Mouse (Mus musculus) lung, adult 2 months (tissue): ENCODE data around the gene Lcn2.

Experiments used
- CTCF ChIP-seq: fragments of 200-500 bp; IDR thresholded peaks from 2 replicates; pipeline ENCODE4 v1.5.1; 2011; ENCODE audit warnings: mild to moderate bottlenecking, low read length, control low read depth; ENCODE audit not compliant: insufficient read depth
- POLR2A ChIP-seq: fragments of 200-500 bp; IDR thresholded peaks from 2 replicates; pipeline ENCODE4 v1.6.1; 2011; ENCODE audit warnings: low read depth, mild to moderate bottlenecking, control low read depth, low read length, borderline replicate concordance; ENCODE audit errors: extremely low read depth

DNA sequence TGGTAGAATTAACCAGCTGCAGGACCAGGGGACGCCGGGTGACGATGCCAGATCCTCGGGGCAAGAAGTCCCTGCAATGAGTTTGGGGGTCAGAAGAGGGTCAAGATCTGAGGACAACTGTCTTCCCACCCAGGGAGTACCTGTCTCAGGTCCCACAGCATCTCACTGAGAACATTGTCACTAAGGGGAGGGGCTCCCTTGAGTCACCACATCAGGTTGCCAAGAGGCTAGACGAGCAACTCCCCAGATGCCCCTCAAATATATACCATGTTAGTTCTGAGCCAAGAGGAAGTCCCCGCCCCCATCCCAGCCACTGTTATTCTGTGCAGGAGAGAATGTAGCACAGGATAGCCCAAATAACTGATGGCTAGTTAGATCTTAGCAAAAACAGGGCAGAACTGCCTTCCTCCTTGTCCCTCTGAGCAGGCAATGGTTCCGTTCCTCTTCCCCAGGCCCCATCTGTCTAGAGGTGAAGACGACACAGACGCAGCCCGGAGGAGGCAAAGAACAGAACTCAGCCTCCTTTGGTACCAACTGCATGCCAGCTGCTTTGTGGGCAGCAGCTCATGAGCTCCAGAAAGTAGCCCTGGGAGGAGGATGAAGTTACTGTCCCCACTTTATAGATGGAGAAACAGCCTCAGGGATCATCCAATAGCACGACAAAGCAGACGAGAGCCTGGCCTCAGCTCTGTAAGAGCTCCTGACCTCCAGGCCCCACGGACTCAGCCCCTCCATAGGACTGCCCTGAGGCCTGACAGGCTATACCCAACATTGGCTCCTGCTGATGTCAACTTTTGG is 47.0 kb downstream of the Lcn2 start:
- TF ChIP-seq POLR2A (no peak), CTCF (no peak)
